Mouse (Mus musculus) CH12.LX (cell line): Measurements from ENCODE around the gene Tmem119. TPM values are rescaled to one million over a fixed set of nuclear protein-coding genes. Genes with fewer than 3 reads are reported as not detected.

Experiments
- DNase-seq: peaks from one replicate; pipeline ENCODE4 v3.0.0-alpha.2; 2013; ENCODE audit errors: extremely low read depth
- H3K27ac ChIP-seq: 2 replicates; pipeline ENCODE4 v1.5.1; 2012; ENCODE audit warnings: low read depth, mild to moderate bottlenecking, control low read depth, moderate library complexity; ENCODE audit not compliant: insufficient read depth
- H3K27me3 ChIP-seq: replicated peaks from 2 replicates; pipeline ENCODE3; 2012; ENCODE audit warnings: inconsistent platforms
- H3K36me3 ChIP-seq, 2 experiments: replicated peaks in 1 of 2; 2 replicates each; pipeline versions ENCODE3 to v1.6.1; 2012; ENCODE audit warnings: inconsistent platforms in 1 of 2, low read length in 1 of 2, mild to moderate bottlenecking in 1 of 2, mixed read lengths in 1 of 2, moderate library complexity in 1 of 2; ENCODE audit not compliant: control insufficient read depth in 1 of 2, insufficient read depth in 1 of 2
- H3K4me1 ChIP-seq, 2 experiments: 2 replicates each; pipeline ENCODE4 v1.6.1; 2012; ENCODE audit warnings: inconsistent platforms in 1 of 2, moderate library complexity in 1 of 2; ENCODE audit not compliant: insufficient read depth in 2 of 2, control insufficient read depth in 1 of 2
- H3K4me2 ChIP-seq: 2 replicates; pipeline ENCODE4 v1.6.1; 2012; ENCODE audit warnings: low read depth, mild to moderate bottlenecking, control low read depth; ENCODE audit not compliant: poor library complexity, insufficient read depth, severe bottlenecking
- H3K4me3 ChIP-seq, 3 experiments: fragments of 150-350 bp in 1 of 3; sonication (generic) in 1 of 3; replicated peaks in 1 of 3; 2 replicates each; pipeline versions ENCODE3 to v1.5.1; 2011 to 2012; ENCODE audit warnings: low read depth in 2 of 3, low read length in 2 of 3, mild to moderate bottlenecking in 2 of 3, moderate library complexity in 2 of 3, control low read depth in 1 of 3, improper control_type of control experiment in 1 of 3, inconsistent platforms in 1 of 3, mixed read lengths in 1 of 3; ENCODE audit not compliant: poor library complexity in 1 of 3
- H3K79me2 ChIP-seq: replicated peaks from 2 replicates; pipeline ENCODE4 v1.6.1; 2012; ENCODE audit warnings: mild to moderate bottlenecking, moderate library complexity; ENCODE audit not compliant: control insufficient read depth, poor library complexity, insufficient read depth, severe bottlenecking; ENCODE audit errors: extremely low read depth
- H3K9ac ChIP-seq: 2 replicates; pipeline ENCODE4 v1.6.1; 2012; ENCODE audit warnings: low read depth, mild to moderate bottlenecking, control low read depth, moderate library complexity; ENCODE audit not compliant: insufficient read depth
- H3K9me3 ChIP-seq: replicated peaks from 2 replicates; pipeline ENCODE3; 2012; ENCODE audit warnings: low read length, inconsistent platforms, mixed read lengths
- CTCF ChIP-seq, 2 experiments: IDR thresholded peaks in 1 of 2; conservative IDR thresholded peaks in 1 of 2; 2 replicates each; pipeline ENCODE4 v1.5.1; 2011 to 2012; ENCODE audit warnings: low read depth in 2 of 2, low read length in 2 of 2, improper control_type of control experiment in 1 of 2, inconsistent platforms in 1 of 2, mild to moderate bottlenecking in 1 of 2, moderate library complexity in 1 of 2
- ETS1 ChIP-seq: conservative IDR thresholded peaks from 2 replicates; pipeline ENCODE4 v1.6.1; 2012; ENCODE audit warnings: low read depth, mild to moderate bottlenecking, inconsistent platforms, low read length, improper control_type of control experiment, moderate library complexity
- GABPA ChIP-seq: IDR thresholded peaks from 2 replicates; pipeline ENCODE4 v1.6.1; 2012; ENCODE audit warnings: low read depth, low read length, improper control_type of control experiment, inconsistent platforms; ENCODE audit not compliant: insufficient replicate concordance
- IRF4 ChIP-seq: IDR thresholded peaks from 2 replicates; pipeline ENCODE4 v1.6.1; 2014; ENCODE audit warnings: low read depth, mild to moderate bottlenecking, inconsistent platforms, low read length, improper control_type of control experiment
- MAFK ChIP-seq: IDR thresholded peaks from 2 replicates; pipeline ENCODE4 v1.6.1; 2011; ENCODE audit warnings: low read length, improper control_type of control experiment; ENCODE audit not compliant: insufficient replicate concordance
- MAZ ChIP-seq: IDR thresholded peaks from 2 replicates; pipeline ENCODE4 v1.6.1; 2012; ENCODE audit warnings: low read depth, mild to moderate bottlenecking, inconsistent platforms, low read length, improper control_type of control experiment, moderate library complexity
- NELFE ChIP-seq: IDR thresholded peaks from 2 replicates; pipeline ENCODE4 v1.6.1; 2011; ENCODE audit warnings: low read depth, low read length, improper control_type of control experiment
- POLR2AphosphoS2 ChIP-seq: IDR thresholded peaks from 2 replicates; pipeline ENCODE4 v1.6.1; 2011; ENCODE audit warnings: low read depth, low read length, improper control_type of control experiment
- RAD21 ChIP-seq: IDR thresholded peaks from 2 replicates; pipeline ENCODE4 v1.6.1; 2011; ENCODE audit warnings: low read depth, mild to moderate bottlenecking, low read length, improper control_type of control experiment, moderate library complexity
- USF2 ChIP-seq: conservative IDR thresholded peaks from 2 replicates; pipeline ENCODE4 v1.6.1; 2011; ENCODE audit warnings: low read depth, low read length, improper control_type of control experiment
- ZKSCAN1 ChIP-seq: IDR thresholded peaks from 2 replicates; pipeline ENCODE4 v1.6.1; 2012; ENCODE audit warnings: low read depth, inconsistent platforms, low read length, improper control_type of control experiment, borderline replicate concordance
- dilution Hi-C: fragments of 300-500 bp; cut with MboI; formaldehyde crosslinking; loops from 2 replicates; pipeline ENCODE4 v1.14.3; 2020; ENCODE audit warnings: low sequenced_read_pairs; ENCODE audit not compliant: extremely low pct_unique_long_range_greater_than_20kb, extremely low pct_ligation_motif_present
- in situ Hi-C: fragments of 300-500 bp; cut with MboI; formaldehyde crosslinking; loops from 3 replicates; pipeline ENCODE4 v1.14.3; 2019; ENCODE audit warnings: low sequenced_read_pairs, low pct_ligation_motif_present, low pct_unique_long_range_greater_than_20kb, mixed read lengths
- polyA plus RNA-seq: library from polyadenylated mRNA; unstranded; fragments of >175 nt; gene quantifications from 2 replicates; pipeline ENCODE4 v1.2.1, GENCODE M21; 2012; ENCODE audit warnings: low read depth; ENCODE audit not compliant: insufficient read length
- total RNA-seq, 2 experiments: library from RNA; depleted of rRNA; stranded (reverse); fragments of 300-350 nt in 1 of 2; fragments of >200 nt in 1 of 2; gene quantifications; 2 replicates each; pipeline ENCODE4 v1.2.3; 2012 to 2014

Tmem119 gene
- total and polyA plus RNA-seq, 3 experiments: 0.30 to 1.5 (median 1.0) TPM

- Histone ChIP-seq H3K9ac (no peak overlapping the region), H3K27me3 (no peaks in the 10 kb centered on the region), H3K4me1 (no peaks in the 10 kb centered on the region), H3K36me3 (peaks cover 94 to 99% of the 10 kb centered on the region in 2 experiments), H3K4me3 (no peak overlapping the region), H3K4me2 (no peak overlapping the region), H3K79me2 (0 out of 2 replicates have a peak, but pooled peaks cover 1% of the 10 kb centered on the region), H3K9me3 (no peaks in the 10 kb centered on the region)
- in situ Hi-C loops (no loop called here), dilution Hi-C loops (no loop called here)
- no peak for DNase-seq
- no peak for TF ChIP-seq ETS1
- TF ChIP-seq, all 38 proteins: peak for 0
- no peak overlapping the region for H3K27ac ChIP-seq
Measured at GRCm38 (mm10) chr5:113751521-113752157, 48.7 kb downstream of the Tmem119 start.

- Histone ChIP-seq H3K27ac (no peak overlapping the region), H3K4me3 (no peak overlapping the region), H3K4me2 (no peak overlapping the region), H3K9me3 (peaks cover 4% of the 10 kb centered on the region), H3K27me3 (no peaks in the 10 kb centered on the region), H3K9ac (no peak overlapping the region), H3K79me2 (no peaks in the 10 kb centered on the region), H3K36me3 (peaks cover 94 to 99% of the 10 kb centered on the region in 2 experiments), H3K4me1 (no peaks in the 10 kb centered on the region)
- in situ Hi-C loops (no loop called here), dilution Hi-C loops (no loop called here)
- TF ChIP-seq MAFK (peak; percentile 77), IRF4 (no peak), MAZ (no peak), POLR2AphosphoS2 (no peak), CTCF (conservative IDR thresholded peaks at IDR 0.05 in 1 of 2, IDR thresholded peaks at IDR 0.05 in 1 of 2; ENCODE audit: low read depth in 2 of 2, low read length in 2 of 2) (no peak), ZKSCAN1 (no peak), ETS1 (no peak), USF2 (no peak)
- DNase-seq: no peak
Measured at GRCm38 (mm10) chr5:113748556-113749331, 51.6 kb downstream of the Tmem119 start.

GRCm38 (mm10) chr5:113747629-113748028 is 52.7 kb downstream of the Tmem119 start:
- H3K36me3 ChIP-seq: peaks cover 94 to 99% of the 10 kb centered on the region in 2 experiments
- no peak for DNase-seq
- in situ Hi-C loops: no loop called here

More at GRCm38 (mm10) chr5:113747629-113748028, 52.7 kb downstream of the Tmem119 start:
- no peak overlapping the region for H3K9ac ChIP-seq
- dilution Hi-C loops: no loop called here
- no peaks in the 10 kb centered on the region for H3K79me2 ChIP-seq
- H3K9me3 ChIP-seq: peaks cover 4% of the 10 kb centered on the region
- H3K4me3 ChIP-seq: no peak overlapping the region
- no peaks in the 10 kb centered on the region for H3K4me1 ChIP-seq
- TF ChIP-seq GABPA: no peak
- no peak for TF ChIP-seq MAZ
- 0 out of 4 replicates have a peak, but pooled peaks have one; percentile 20 to 29 for TF ChIP-seq CTCF (conservative IDR thresholded peaks at IDR 0.05 in 1 of 2, IDR thresholded peaks at IDR 0.05 in 1 of 2; ENCODE audit: low read depth in 2 of 2, low read length in 2 of 2)
- TF ChIP-seq MAFK: no peak
- TF ChIP-seq RAD21: no peak
- TF ChIP-seq NELFE: no peak
- TF ChIP-seq, all 38 proteins: peak for 1
- no peaks in the 10 kb centered on the region for H3K27me3 ChIP-seq
- no peak overlapping the region for H3K27ac ChIP-seq
- H3K4me2 ChIP-seq: no peak overlapping the region

Other genes starting within 250 kb of the Tmem119 start
- gene Cmklr1, start 150.1 kb downstream of the Tmem119 start, total RNA-seq (2012; rRNA removed): not detected in 2 replicates
- gene Cmklr1, start 150.1 kb downstream of the Tmem119 start, total RNA-seq (2014; rRNA removed): not detected in 2 replicates
- gene Cmklr1, start 150.1 kb downstream of the Tmem119 start, polyA plus RNA-seq: not detected in 2 replicates
- not detected in 2 replicates for gene 1700069L16Rik, start 75.7 kb downstream of the Tmem119 start, total RNA-seq (2012; rRNA removed)
- not detected in 2 replicates for gene 1700069L16Rik, start 75.7 kb downstream of the Tmem119 start, total RNA-seq (2014; rRNA removed)
- gene 1700069L16Rik, start 75.7 kb downstream of the Tmem119 start, polyA plus RNA-seq: not detected in 2 replicates
- gene Ficd, start 64.7 kb downstream of the Tmem119 start, total RNA-seq (2012; rRNA removed): 2.4 and 3.4 TPM in 2 replicates
- 2.0 and 2.5 TPM in 2 replicates for gene Ficd, start 64.7 kb downstream of the Tmem119 start, total RNA-seq (2014; rRNA removed)
- 2.2 and 2.4 TPM in 2 replicates for gene Ficd, start 64.7 kb downstream of the Tmem119 start, polyA plus RNA-seq
- gene Sart3, start 28.0 kb downstream of the Tmem119 start, total RNA-seq (2012; rRNA removed): 66.1 and 67.0 TPM in 2 replicates
- gene Sart3, start 28.0 kb downstream of the Tmem119 start, total RNA-seq (2014; rRNA removed): 27.2 and 28.8 TPM in 2 replicates
- gene Sart3, start 28.0 kb downstream of the Tmem119 start, polyA plus RNA-seq: 104 and 113 TPM in 2 replicates
- gene Iscu, start 27.8 kb downstream of the Tmem119 start, total RNA-seq (2012; rRNA removed): 79.3 and 81.5 TPM in 2 replicates
- gene Iscu, start 27.8 kb downstream of the Tmem119 start, total RNA-seq (2014; rRNA removed): 70.6 and 72.1 TPM in 2 replicates
- 83.0 and 86.7 TPM in 2 replicates for gene Iscu, start 27.8 kb downstream of the Tmem119 start, polyA plus RNA-seq
- 50.5 and 58.5 TPM in 2 replicates for gene Selplg, start 32.1 kb upstream of the Tmem119 start, total RNA-seq (2012; rRNA removed)
- 27.9 and 29.4 TPM in 2 replicates for gene Selplg, start 32.1 kb upstream of the Tmem119 start, total RNA-seq (2014; rRNA removed)
- 34.2 and 41.6 TPM in 2 replicates for gene Selplg, start 32.1 kb upstream of the Tmem119 start, polyA plus RNA-seq
- gene Coro1c, start 108.2 kb upstream of the Tmem119 start, total RNA-seq (2012; rRNA removed): 66.1 and 74.6 TPM in 2 replicates
- gene Coro1c, start 108.2 kb upstream of the Tmem119 start, total RNA-seq (2014; rRNA removed): 67.9 and 69.9 TPM in 2 replicates
- 87.4 and 96.4 TPM in 2 replicates for gene Coro1c, start 108.2 kb upstream of the Tmem119 start, polyA plus RNA-seq
- gene Ssh1, start 193.4 kb upstream of the Tmem119 start, total RNA-seq (2012; rRNA removed): 5.6 and 8.2 TPM in 2 replicates
- 2.3 and 3.0 TPM in 2 replicates for gene Ssh1, start 193.4 kb upstream of the Tmem119 start, total RNA-seq (2014; rRNA removed)
- gene Ssh1, start 193.4 kb upstream of the Tmem119 start, polyA plus RNA-seq: 8.1 and 8.9 TPM in 2 replicates
- 0.97 and 1.4 TPM in 2 replicates for gene Dao, start 203.2 kb upstream of the Tmem119 start, total RNA-seq (2012; rRNA removed)
- 1.9 TPM in 2 replicates for gene Dao, start 203.2 kb upstream of the Tmem119 start, total RNA-seq (2014; rRNA removed)
- gene Dao, start 203.2 kb upstream of the Tmem119 start, polyA plus RNA-seq: 3.6 TPM in 2 replicates